Mouse (Mus musculus): Measurements from ENCODE around the gene Fgf18. TPM values are rescaled to one million over a fixed set of nuclear protein-coding genes. Genes with fewer than 3 reads are reported as not detected.

The Fgf18 gene
- 2.7 and 4.8 TPM in 2 replicates for polyA plus RNA-seq (2015; fragmentation: Nextera tagmentation; extraction: Ambion mirVana)

- WGBS = 2% methylated on average over 30 of the region's 53 CpGs
- peak; percentile 56 for ATAC-seq
- H3K4me1 ChIP-seq (ENCODE audit: control insufficient read depth, insufficient read depth, low read length) = peaks cover 28% of the 10 kb centered on the region
- peak within 1 kb of the TSS; percentile 64 for H3K4me3 ChIP-seq (ENCODE audit: low read depth, low read length)
- peak within 1 kb of the TSS; percentile 78 for H3K9ac ChIP-seq (ENCODE audit: low read depth, low read length)
- peak within 1 kb of the TSS; percentile 75 for H3K27ac ChIP-seq (ENCODE audit: low read length)
- H3K9me3 ChIP-seq (replicated peaks; ENCODE audit: control insufficient read depth, low read length, poor library complexity, severe bottlenecking) = no peaks in the 10 kb centered on the region
- H3K36me3 ChIP-seq (ENCODE audit: control insufficient read depth, insufficient read depth, low read length) = peaks cover 15% of the 10 kb centered on the region
- peaks cover 5% of the 10 kb centered on the region for H3K27me3 ChIP-seq (ENCODE audit: control insufficient read depth, insufficient read depth, low read depth, low read length)
- peak within 1 kb of the TSS; percentile 93 for H3K4me2 ChIP-seq (ENCODE audit: low read length)
Measured at GRCm38 (mm10) chr11:33147171-33147571, at the start of gene Fgf18. Fgf18 (minus strand) TSS chr11:33147400.

- no peak overlapping the region for H3K4me3 ChIP-seq (ENCODE audit: low read depth, low read length)
- H3K9ac ChIP-seq (ENCODE audit: low read depth, low read length) = no peak overlapping the region
- no peak overlapping the region for H3K27ac ChIP-seq (ENCODE audit: low read length)
- H3K9me3 ChIP-seq (replicated peaks; ENCODE audit: control insufficient read depth, low read length, poor library complexity, severe bottlenecking) = peaks cover 3% of the 10 kb centered on the region; the same call in 1 of the 2 replicates
- no peaks in the 10 kb centered on the region for H3K4me1 ChIP-seq (ENCODE audit: control insufficient read depth, insufficient read depth, low read length)
- WGBS = 7% methylated on average over 24 of the region's 24 CpGs
- H3K36me3 ChIP-seq (ENCODE audit: control insufficient read depth, insufficient read depth, low read length) = no peaks in the 10 kb centered on the region
- peaks cover 50% of the 10 kb centered on the region for H3K27me3 ChIP-seq (ENCODE audit: control insufficient read depth, insufficient read depth, low read depth, low read length)
- no peak for ATAC-seq
- H3K4me2 ChIP-seq (ENCODE audit: low read length) = no peak overlapping the region
Measured at GRCm38 (mm10) chr11:33196447-33197132, 49.4 kb upstream of the Fgf18 start.

DNA sequence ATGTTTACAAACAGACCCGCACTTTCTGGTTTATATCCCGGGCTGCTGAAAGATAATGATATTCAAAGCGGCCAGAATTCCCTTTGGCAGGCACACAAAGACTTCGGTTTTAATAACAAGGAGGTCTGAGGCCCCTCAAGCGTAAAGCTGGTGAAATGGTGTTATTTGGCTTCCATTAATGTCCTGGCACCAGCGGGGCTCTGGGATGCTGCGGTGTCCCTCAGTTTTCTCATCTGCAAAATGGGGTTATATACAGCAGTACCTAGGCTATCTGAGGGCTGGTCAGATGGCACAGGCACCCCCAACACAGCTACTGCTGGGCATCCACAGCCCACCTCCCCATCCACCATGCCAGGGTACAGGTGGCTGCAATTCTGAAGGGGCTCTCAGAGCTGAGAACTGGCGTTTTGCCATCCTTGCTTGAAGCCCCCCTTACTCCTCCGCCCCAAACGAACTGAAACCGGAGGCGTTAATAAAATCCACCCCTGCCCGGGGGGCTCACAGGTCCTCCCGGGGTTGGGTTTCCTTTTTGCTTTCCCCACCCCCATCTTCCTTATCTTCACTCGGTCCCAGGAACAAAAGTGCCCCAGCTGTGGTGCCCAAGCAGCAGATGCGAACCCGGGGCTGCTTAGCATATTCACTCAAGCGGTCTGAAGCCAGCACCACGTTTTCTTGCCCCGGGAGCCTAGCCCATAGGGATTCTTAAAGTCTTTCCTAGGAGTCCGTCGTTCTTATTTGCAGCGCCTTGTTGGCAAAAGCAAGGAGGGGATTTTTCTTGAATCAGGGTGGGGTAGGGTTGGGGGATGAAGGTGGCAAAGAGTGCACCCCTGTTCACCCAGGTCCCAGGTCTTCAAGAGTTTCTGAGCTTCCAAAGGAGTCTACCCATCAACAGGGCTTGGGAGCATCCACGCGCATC, 48.6 kb upstream of the Fgf18 start:
- WGBS = 2% methylated on average over 25 of the region's 25 CpGs
- ATAC-seq = no peak
- Histone ChIP-seq H3K27me3 (ENCODE audit: control insufficient read depth, insufficient read depth, low read depth, low read length) (peaks cover 57% of the 10 kb centered on the region), H3K4me2 (ENCODE audit: low read length) (no peak overlapping the region), H3K4me3 (ENCODE audit: low read depth, low read length) (no peak overlapping the region), H3K9me3 (replicated peaks; ENCODE audit: control insufficient read depth, low read length, poor library complexity, severe bottlenecking) (peaks cover 3% of the 10 kb centered on the region; the same call in 1 of the 2 replicates), H3K4me1 (ENCODE audit: control insufficient read depth, insufficient read depth, low read length) (no peaks in the 10 kb centered on the region), H3K27ac (ENCODE audit: low read length) (no peak overlapping the region), H3K9ac (ENCODE audit: low read depth, low read length) (no peak overlapping the region), H3K36me3 (ENCODE audit: control insufficient read depth, insufficient read depth, low read length) (no peaks in the 10 kb centered on the region)

- peaks cover 3% of the 10 kb centered on the region; the same call in 1 of the 2 replicates for H3K9me3 ChIP-seq (replicated peaks; ENCODE audit: control insufficient read depth, low read length, poor library complexity, severe bottlenecking)
- H3K9ac ChIP-seq (ENCODE audit: low read depth, low read length) = no peak overlapping the region
- no peak overlapping the region for H3K4me3 ChIP-seq (ENCODE audit: low read depth, low read length)
- no peaks in the 10 kb centered on the region for H3K36me3 ChIP-seq (ENCODE audit: control insufficient read depth, insufficient read depth, low read length)
- peaks cover 57% of the 10 kb centered on the region for H3K27me3 ChIP-seq (ENCODE audit: control insufficient read depth, insufficient read depth, low read depth, low read length)
- ATAC-seq = no peak
- H3K27ac ChIP-seq (ENCODE audit: low read length) = no peak overlapping the region
- 14% methylated on average over 7 of the region's 7 CpGs for WGBS
- no peak overlapping the region for H3K4me2 ChIP-seq (ENCODE audit: low read length)
- no peaks in the 10 kb centered on the region for H3K4me1 ChIP-seq (ENCODE audit: control insufficient read depth, insufficient read depth, low read length)
Measured at GRCm38 (mm10) chr11:33195061-33195460, 47.9 kb upstream of the Fgf18 start.

DNA sequence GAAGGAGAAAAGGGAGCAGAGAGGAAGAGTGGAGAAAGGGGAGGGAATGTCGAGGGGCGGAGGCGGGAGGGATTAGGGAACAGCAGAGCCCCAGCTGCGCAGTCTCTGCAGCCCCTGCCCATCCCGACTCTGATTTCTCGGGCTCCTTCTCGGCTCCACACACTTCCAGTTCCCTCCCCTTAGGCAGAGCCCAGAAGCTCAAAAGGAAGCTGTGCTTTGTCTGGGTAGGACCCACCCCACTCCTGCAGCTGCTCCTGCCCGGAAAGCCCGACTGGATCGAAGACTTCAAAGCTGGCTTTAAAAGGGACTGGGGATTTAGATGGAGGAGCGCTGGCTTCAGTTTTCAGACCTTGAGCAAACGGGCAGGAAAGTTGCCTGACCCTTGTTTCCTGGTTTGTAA, 46.5 kb upstream of the Fgf18 start:
- Histone ChIP-seq H3K4me1 (ENCODE audit: control insufficient read depth, insufficient read depth, low read length) (no peaks in the 10 kb centered on the region), H3K27me3 (ENCODE audit: control insufficient read depth, insufficient read depth, low read depth, low read length) (peaks cover 51% of the 10 kb centered on the region), H3K4me2 (ENCODE audit: low read length) (peak overlapping the region; percentile 23; the same call in 1 of the 2 replicates), H3K27ac (ENCODE audit: low read length) (no peak overlapping the region), H3K4me3 (ENCODE audit: low read depth, low read length) (no peak overlapping the region), H3K9me3 (replicated peaks; ENCODE audit: control insufficient read depth, low read length, poor library complexity, severe bottlenecking) (peaks cover 3% of the 10 kb centered on the region; the same call in 1 of the 2 replicates), H3K9ac (ENCODE audit: low read depth, low read length) (no peak overlapping the region), H3K36me3 (ENCODE audit: control insufficient read depth, insufficient read depth, low read length) (no peaks in the 10 kb centered on the region)
- no peak for ATAC-seq
- WGBS = 3% methylated on average over 12 of the region's 12 CpGs

- no peak overlapping the region for H3K9ac ChIP-seq (ENCODE audit: low read depth, low read length)
- H3K4me1 ChIP-seq (ENCODE audit: control insufficient read depth, insufficient read depth, low read length) = peaks cover 5% of the 10 kb centered on the region; the same call in 1 of the 2 replicates
- H3K9me3 ChIP-seq (replicated peaks; ENCODE audit: control insufficient read depth, low read length, poor library complexity, severe bottlenecking) = no peaks in the 10 kb centered on the region
- peaks cover 11% of the 10 kb centered on the region for H3K27me3 ChIP-seq (ENCODE audit: control insufficient read depth, insufficient read depth, low read depth, low read length)
- H3K36me3 ChIP-seq (ENCODE audit: control insufficient read depth, insufficient read depth, low read length) = no peaks in the 10 kb centered on the region
- H3K27ac ChIP-seq (ENCODE audit: low read length) = no peak overlapping the region
- no peak overlapping the region for H3K4me3 ChIP-seq (ENCODE audit: low read depth, low read length)
- no peak for ATAC-seq
- 75% methylated on average over 3 of the region's 3 CpGs for WGBS
- H3K4me2 ChIP-seq (ENCODE audit: low read length) = no peak overlapping the region
Measured at GRCm38 (mm10) chr11:33181804-33182203, 34.6 kb upstream of the Fgf18 start.

- WGBS = 4% methylated on average over 18 of the region's 18 CpGs
- Histone ChIP-seq H3K9ac (ENCODE audit: low read depth, low read length) (no peak overlapping the region), H3K9me3 (replicated peaks; ENCODE audit: control insufficient read depth, low read length, poor library complexity, severe bottlenecking) (no peaks in the 10 kb centered on the region), H3K4me1 (ENCODE audit: control insufficient read depth, insufficient read depth, low read length) (peaks cover 5% of the 10 kb centered on the region; the same call in 1 of the 2 replicates), H3K4me2 (ENCODE audit: low read length) (peak overlapping the region; percentile 51), H3K27ac (ENCODE audit: low read length) (no peak overlapping the region), H3K36me3 (ENCODE audit: control insufficient read depth, insufficient read depth, low read length) (no peaks in the 10 kb centered on the region), H3K4me3 (ENCODE audit: low read depth, low read length) (no peak overlapping the region; the same call in 1 of the 2 replicates), H3K27me3 (ENCODE audit: control insufficient read depth, insufficient read depth, low read depth, low read length) (peaks cover 11% of the 10 kb centered on the region)
- no peak for ATAC-seq
Measured at GRCm38 (mm10) chr11:33180701-33181116, 33.5 kb upstream of the Fgf18 start.

- H3K4me1 ChIP-seq (ENCODE audit: control insufficient read depth, insufficient read depth, low read length) = peaks cover 5% of the 10 kb centered on the region; the same call in 1 of the 2 replicates
- peaks cover 11% of the 10 kb centered on the region for H3K27me3 ChIP-seq (ENCODE audit: control insufficient read depth, insufficient read depth, low read depth, low read length)
- no peak overlapping the region for H3K4me3 ChIP-seq (ENCODE audit: low read depth, low read length)
- no peaks in the 10 kb centered on the region for H3K36me3 ChIP-seq (ENCODE audit: control insufficient read depth, insufficient read depth, low read length)
- ATAC-seq = no peak
- no peak overlapping the region for H3K9ac ChIP-seq (ENCODE audit: low read depth, low read length)
- no peak overlapping the region for H3K27ac ChIP-seq (ENCODE audit: low read length)
- no peaks in the 10 kb centered on the region for H3K9me3 ChIP-seq (replicated peaks; ENCODE audit: control insufficient read depth, low read length, poor library complexity, severe bottlenecking)
- 7% methylated on average over 1 of the region's 1 CpGs for WGBS
- H3K4me2 ChIP-seq (ENCODE audit: low read length) = no peak overlapping the region
Measured at GRCm38 (mm10) chr11:33179802-33180201, 32.6 kb upstream of the Fgf18 start.

Measured in midbrain, embryonic 16.5 days (tissue).